Mouse (Mus musculus) kidney, postnatal 10 days (tissue): ENCODE measurements at regions not wholly inside any gene's neighbourhood (a gene's known extent, or its start where the extent isn't known, plus 50 kb on each side); places are given as distances from the start of the nearest gene placed in this dataset.

Experiments
- DNase-seq: peaks from one replicate; pipeline ENCODE4 v3.0.0; 2021; ENCODE audit warnings: mixed read lengths

DNA sequence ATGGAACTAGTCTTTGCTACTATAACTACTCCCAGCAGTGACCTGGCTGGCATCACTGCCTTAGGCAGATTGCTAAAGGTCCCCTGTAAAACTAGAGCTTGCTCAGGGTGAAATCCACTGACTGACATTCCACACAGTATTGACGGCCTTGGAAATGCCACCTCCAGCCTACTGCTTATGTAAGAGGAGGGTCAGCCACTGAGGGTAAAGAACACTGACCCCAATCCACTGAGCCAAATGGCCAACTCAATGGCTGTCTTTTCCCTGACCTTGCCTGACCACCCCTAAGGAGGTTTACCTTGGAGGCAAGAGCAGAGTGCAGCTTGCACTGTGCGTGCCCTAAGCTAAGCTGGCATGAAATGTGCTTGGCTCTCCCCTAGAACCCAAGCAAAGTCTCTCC is 216.0 kb upstream of the Foxq1 start:
- DNase-seq, result no peak

DNA sequence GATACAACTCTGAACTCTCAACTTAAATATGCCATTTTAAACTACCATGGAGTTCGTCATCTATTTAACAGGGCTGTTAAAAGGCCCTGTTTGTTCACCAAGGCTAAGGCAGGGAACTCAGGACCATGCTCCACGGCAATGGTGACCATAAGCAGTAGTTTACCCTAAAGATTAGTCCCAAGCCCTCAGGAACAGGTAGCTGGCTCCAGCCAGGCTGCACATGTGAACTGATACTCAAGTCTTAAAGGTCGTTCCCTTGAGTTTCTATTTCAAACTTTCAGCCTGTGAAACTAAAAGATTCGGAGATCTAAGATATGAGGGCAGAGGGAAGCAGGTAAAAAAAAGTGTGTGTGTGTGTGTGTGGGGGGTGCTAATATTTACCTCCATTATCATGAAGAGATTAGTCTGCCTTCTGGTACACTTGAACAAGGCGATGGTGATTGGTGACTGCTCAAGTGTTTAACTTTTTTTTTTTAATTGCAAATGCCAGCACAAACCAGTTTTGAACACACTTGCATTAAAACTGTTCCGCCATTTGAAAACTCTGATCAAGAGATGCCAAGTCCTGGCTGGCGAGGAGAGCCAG is 215.5 kb upstream of the Foxq1 start:
- no peak for DNase-seq

DNA sequence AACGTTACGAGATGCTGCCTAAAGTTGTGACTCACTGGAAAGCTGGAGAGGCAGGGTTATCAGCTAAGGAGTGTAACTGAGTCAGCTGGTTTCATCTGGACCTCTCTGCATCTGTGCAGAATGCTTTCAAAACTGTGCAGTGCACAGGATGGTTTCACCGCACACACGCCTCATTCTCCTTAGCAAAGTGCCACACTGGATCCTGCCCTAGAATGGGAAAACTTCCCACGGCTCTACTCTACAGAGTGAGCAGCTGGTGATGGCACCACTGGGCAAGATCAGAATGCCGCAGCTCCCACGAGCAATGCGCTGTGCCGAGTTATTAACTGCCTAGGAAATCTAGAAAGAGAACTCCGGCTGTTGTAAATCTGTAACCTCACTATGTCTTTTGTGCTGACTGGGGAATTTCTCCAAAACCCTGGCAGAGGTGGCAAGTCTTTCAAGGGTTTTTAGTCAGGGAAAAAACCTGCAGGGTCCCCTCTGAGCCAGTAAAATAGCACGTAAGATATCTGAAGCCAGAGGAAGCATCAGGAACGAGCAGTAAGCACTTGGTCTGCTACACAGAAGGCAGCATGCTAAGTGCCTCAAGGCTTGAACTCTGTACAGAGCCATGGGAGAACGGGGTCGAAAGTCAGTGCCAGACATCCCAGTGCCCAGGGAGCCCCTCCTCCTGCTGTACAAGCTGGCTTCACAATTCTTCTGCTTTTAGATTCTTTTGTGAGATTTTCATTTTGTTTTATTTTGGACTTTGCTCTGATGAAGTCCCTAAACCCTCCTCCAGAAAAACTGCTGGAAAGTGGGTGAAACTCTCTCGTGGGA is 214.4 kb upstream of the Foxq1 start:
- DNase-seq, result no peak

DNA sequence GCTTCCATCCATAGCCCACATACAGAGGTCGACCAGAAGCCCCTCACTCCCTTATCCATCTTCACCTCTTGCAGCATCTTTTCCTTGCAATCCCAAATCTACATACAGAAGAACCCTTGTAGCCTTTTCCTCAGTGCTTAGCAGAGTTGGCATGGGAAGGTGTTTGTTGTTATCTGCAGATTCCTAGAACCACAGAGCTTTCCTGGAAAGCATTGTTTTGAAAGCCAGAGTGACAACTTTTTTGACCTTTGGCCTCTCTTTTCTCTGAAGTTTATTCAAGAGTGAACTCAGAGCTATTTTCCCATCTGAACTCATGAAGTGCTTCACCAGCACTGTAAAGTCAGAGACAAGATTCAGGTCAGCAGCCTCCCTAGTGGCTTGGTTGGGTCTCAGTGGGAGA is 209.7 kb upstream of the Foxq1 start:
- DNase-seq, result no peak

DNA sequence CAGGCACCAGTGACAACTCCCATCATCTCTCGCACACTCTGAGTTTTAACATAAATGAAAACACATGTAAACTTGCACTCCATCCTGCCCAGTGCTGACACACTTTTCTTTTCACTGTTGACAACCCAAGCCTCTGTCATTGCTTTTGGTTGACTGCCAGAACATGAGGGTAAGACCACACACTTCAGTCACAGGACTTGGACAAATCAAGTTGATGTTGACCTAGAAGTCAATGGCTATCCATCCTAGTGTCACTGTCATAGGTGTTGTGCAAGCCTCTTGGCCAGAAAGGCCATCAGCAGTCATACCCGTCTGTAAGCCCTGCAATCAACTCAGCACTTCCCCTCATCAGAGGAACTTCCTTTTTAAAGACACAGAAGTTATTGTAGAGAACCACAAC is 208.9 kb upstream of the Foxq1 start:
- no peak for DNase-seq

DNA sequence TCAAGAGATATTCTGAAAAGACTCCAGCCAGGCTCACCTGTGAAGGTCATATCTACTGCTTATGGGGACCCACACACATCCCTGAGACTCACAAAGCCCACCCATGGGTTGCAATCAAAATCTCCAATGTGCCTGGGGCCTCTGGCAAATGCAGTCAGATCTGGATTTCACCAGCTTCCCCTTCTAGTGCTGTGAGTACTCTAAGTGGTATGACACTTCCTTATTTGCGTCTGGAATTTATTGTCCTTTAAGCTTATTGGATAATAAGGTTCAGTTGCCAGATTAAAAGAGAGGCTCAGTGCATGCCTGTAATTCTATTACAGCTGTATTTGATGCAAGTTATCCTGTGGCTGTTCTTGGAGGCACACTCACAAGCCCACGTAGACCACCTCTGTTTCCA is 206.3 kb upstream of the Foxq1 start:
- no peak for DNase-seq

DNA sequence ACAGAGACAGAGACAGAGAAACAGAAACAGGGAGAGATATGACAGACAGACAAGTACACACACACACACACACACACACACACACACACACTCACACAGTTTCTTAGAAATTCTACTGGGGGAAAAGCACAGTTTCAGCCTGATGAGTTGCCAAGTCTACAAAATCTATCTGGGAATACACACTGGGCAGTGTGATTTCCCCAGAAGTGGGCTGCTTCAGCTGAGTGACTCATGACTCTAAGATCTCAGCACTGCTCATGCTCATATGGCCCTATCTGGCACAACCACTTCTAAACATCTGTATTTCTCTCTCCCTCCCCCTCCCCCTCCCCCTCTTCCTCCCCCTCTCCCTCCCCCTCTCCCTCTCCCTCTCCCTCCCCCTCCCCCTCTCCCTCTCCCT is 204.5 kb upstream of the Foxq1 start:
- no peak for DNase-seq

DNA sequence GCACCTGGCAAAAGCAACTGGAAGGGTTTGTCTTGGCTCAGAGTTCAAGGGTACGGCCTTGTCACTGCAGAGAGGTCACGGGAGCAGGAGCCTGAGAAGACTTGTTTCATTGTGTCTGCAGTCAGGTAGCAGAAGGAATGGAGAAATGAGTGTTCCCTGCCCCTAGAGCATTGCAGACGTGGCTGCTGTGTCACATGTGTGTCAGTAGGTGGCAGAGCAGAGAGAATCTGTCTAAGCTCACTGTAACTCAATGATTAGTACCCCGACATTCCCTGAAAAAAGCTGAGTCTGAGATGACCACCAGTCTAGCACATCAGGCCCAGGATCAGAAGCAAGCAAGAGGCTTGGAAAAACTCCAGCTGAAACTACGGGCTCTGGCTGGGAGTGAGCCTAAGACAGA is 203.1 kb upstream of the Foxq1 start:
- DNase-seq, result no peak

DNA sequence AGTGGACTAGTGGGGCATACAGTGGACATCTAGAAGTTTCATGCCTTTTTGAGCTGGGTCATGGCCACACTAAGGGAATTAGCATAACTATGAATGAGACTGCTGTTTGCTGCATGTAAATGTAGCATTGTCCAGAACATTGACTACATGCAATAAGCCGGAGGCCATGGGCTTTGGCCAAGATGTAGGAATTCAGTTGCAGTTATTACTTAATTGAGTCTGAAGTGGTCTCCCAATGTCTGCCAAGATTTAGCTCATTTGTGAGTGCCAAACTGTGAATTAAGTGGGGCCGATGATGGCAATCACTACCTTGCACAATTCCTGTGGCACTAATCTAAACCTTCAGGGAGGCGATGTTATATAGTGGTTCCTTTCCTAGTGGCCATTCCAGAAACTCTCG is 196.6 kb upstream of the Foxq1 start:
- no peak for DNase-seq

DNA sequence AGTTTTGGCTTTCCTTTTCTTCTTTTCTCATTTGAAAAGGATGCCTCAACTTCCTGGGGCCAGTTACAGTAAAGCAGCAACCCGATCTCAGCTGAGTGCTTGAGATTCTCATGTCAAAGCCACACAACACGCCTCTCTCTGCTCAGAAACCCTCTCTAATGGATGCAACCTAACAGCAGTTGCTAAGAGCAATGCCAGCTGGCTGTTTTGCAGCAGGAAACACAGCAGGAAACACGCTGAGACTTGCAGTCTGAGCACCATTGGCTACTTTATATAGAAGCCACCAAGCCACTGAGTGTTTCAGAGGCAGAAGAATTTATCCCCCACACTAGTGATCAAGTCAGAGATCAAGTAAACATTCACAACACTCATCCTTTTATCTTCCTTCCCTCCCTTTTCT is 193.5 kb upstream of the Foxq1 start:
- DNase-seq, result peak; percentile 43

DNA sequence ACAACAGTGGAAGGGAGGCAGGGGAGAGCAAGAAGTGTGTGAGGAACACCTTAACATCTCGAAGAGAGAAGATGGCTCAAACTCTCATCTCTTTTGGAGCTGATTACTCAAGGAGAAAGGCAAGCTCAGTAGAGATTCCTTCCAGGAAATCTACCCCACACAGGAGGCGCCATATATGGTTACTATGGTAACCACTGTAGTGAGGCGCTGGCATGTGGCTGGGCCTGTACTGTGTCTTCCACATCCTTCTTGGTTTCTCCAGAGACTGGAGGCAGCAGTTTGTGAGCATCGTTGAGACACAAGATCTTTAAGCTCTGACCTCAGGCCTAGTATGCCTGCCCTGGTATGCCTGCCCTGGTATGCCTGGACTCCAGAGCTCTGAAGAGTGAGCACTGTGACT is 191.6 kb upstream of the Foxq1 start:
- no peak for DNase-seq

DNA sequence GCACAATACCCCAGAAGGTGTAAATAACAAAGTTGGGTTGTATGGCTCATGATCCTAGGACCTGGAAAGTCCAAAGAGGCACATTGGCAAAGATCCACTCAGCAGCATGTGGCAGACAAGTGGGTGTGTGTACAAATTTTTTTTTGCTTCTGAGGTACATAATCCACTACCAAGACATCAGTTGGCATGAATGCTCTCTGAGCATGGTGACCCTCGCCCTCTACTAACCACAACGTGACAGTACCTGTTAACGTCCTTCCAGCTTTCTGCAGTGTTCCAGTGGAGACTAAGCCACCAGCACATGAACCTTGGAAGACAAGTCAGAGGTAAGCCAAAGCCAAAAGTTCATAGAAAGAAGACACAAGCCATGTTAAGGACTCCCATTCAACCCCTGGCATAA is 188.7 kb upstream of the Foxq1 start:
- no peak for DNase-seq

DNA sequence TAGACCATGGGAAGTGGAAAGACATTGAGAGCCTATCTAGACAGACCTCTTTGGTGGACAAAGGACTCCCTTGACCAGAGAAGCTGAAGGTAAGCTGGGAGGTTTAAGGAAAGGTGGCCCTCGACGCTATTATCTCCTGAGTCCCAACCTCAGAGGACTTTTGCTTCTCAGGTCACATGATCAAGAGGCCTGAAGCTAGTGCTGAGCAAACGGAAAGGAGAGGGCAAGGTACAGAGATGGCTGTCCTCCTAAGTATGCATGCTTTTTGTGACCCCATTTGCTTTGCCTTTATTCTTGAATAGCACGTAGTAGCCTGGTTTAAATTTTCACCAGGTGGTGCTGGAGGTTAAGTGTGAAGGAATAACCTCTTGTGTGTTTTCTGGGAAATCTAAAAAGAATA is 186.8 kb upstream of the Foxq1 start:
- DNase-seq, result peak; percentile 44

DNA sequence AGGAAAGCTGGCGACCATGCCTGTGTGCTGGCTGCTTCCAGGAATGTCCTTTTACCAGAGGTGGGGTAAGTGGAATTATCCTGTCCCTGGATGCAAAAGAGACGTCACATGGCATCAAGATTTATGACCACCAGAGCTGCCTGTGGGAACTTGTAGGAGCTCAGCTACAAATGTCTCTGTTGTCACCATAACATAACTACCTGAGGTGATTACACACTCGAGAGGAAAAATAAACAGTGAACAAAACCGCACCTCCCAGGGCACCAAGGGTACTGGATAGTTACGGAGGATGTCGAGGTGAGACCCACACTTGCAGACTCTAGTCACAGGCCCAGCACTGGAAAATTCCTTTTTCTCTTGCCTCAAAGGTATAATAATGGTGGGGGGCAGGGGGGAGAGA is 185.1 kb upstream of the Foxq1 start:
- no peak for DNase-seq

DNA sequence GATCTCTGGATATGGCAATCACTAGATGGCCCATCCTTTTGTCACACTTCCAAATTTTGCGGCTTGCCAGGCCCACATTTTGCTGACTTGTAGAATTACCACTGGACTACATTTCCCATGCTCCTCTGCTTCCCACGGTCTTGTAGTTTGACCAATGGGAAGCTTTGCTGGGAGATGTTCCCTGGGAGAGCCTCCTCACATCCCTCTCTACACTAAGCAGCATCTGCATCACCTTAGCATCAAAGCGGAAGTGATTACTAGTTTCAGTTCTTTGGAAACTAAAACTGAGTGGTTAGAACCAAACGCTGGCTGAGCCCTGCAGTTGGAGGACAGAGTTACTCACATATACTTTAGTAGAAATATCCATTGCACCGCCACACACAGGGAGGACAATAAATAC is 181.9 kb upstream of the Foxq1 start:
- DNase-seq, result no peak

DNA sequence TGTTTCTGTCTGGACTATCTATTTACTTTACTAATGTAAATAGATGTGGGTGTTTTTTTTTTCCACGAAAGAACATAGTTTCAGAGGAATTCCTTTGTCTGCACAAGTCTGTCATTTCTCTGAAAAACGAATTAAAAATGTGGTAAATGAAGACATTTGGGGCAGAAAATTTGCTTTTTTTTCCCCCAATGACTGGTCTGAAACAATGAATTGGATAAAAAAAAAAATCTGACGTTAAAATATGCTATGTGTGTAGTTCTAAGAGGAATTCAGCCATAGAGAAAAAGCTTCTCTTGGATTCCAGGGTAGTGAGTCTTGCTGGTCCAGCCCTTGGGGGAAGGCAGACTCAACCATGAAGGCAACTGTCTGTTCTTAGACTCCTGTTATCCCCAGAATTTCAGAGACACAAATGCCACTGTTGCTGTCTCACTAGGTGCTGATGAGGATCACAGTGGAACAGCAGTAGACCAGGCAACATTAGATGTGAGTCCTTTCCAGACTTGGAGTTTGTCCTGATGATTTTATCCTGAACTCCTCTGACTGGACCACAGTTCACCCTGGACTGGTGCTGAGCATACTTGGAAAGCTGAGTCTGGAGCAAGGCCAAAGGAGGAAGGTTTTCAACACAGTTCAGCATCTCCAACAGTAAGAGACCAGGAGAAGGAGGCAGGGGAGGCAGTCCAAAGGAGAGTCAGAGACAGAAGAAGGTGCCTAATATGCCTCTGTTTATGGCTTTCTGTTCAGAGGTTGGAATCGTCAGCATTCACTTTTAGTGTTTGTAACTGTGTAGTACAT is 162.3 kb upstream of the Foxq1 start:
- DNase-seq, result no peak

DNA sequence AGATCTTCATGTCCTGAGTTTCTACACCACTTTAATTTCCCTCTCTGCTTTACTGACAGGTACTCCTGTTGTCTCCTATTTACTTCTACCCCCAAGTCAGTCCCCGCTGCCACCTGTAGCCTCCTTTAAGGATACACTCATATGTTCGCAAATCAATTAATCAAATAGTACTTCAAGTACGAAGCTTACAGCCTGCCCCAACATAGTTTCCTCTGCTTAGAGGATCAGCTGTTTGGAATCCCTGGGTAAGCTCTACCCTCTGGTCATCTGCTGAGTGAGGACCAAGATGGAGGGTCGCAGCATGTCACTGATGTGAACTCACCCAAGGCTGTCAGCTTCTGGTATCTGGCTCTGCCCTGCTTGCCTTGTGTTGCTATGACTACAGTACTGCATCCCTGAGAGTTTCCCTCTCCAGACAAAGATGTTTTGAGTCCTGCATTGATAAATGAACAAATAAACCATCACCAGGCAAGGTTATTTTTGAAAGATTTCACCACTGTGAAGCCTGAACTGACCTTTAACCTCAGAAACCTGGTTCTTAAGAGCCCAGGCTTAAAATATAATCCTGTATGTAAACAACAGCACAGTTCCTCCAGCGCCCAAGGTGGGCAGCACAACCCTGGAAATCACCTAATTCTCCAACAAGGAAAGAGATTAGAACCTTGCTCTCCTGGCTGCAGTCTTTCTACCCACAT is 159.6 kb upstream of the Foxq1 start:
- DNase-seq, result no peak

DNA sequence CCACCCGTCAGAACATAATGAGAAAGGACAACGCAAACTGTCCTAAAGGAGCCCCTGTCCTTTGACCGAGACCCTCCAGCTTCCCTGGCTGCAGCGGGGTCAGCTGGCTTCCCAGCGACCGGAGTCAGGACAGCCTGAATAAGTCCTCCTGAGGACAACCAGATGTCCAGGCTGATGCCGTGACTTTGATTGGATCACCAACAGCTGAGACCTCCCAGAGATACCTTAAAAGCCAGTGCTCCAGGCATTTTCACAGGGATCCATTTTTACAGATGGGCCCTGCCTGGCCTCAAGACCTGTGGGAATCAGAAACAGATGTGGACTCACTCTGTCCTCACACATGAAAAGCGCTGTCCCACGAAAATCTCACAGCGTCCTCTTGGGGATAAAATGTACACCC is 158.7 kb upstream of the Foxq1 start:
- no peak for DNase-seq

DNA sequence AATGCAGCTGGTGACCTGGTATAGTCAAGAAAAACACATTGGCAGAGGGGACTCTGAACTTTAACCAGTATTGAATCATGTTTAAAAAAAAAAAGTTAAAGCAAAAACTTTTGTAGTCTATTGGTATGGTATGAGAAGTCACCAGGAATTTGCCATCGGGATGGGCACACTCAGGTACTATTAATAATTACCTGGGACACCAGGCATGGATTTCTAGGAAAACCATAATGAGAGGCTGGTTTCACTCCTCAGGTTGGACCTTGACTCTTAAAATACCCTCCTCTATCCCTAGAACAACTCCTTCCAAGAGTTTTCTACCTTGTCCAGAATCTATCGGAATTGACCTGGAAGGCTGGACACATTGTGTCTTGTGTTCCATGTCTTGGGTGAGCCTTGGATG is 155.5 kb upstream of the Foxq1 start:
- no peak for DNase-seq

DNA sequence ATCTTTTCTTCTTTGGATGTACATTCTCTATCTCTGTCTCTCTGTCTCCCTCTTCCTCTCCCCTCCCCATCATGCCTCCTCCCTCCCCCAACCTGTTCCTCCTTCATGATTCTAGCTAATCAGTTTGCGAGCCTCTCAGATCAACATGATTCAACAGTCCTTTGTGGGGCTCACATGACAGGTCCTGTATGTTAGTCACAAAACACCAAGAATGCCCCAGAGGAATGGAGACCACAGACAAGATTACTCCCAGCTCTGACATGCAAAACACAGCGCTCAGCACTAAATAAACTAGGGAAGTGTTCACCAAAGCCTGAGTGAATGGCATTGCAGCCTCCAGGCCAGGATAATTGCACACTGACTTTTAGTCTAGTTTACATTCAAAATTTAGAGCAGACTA is 150.6 kb upstream of the Foxq1 start:
- DNase-seq, result no peak

DNA sequence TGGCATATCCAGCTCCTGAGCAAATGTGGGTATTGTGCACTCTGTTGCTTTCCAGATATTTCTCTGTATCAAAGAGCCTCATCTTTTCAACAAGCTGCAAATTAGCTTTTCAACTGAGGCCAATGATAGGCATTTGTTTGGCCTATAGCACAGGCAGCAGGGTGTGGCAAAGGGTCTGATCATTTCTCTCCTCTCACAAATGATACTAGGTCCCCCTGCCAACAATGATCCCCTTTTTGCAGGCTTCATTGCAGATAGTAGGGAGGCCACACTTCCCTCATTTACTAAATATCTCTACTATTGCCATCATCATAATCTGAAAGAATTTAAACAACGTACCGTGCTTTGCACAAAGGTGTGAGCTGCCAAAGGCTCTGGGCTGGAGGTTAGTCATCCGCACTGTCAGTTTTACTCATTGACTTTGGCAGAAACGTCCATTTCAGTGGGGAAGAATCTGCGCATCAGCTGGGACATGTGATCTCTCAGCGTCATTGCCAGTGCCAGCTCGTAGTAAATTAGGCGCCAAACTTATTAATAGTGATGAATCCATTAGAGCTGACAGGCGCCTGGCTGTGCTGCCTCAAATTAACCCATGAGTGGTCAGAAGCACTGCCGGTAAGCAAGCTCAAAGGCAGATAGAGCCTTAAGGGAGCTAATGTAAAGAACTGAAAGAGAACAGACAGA is 147.4 kb upstream of the Foxq1 start:
- no peak for DNase-seq

DNA sequence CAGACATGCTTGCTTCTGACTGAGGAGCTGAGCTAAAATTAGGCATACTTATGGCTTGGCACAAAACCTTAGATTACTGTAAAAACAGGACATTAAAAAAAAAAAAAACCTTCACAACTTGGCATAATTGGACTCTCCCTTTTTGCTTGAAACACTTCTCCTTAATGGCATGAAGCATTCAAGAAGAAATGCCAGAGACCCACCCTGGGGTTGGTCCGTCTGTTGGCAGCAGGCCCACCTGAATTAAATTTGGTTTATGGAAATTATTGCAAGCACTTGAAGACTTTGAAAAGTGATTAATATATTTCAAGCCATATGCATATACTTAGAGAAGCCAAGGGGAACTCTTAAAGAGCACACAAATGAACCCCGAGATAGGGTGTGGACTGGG is 146.8 kb upstream of the Foxq1 start:
- no peak for DNase-seq

DNA sequence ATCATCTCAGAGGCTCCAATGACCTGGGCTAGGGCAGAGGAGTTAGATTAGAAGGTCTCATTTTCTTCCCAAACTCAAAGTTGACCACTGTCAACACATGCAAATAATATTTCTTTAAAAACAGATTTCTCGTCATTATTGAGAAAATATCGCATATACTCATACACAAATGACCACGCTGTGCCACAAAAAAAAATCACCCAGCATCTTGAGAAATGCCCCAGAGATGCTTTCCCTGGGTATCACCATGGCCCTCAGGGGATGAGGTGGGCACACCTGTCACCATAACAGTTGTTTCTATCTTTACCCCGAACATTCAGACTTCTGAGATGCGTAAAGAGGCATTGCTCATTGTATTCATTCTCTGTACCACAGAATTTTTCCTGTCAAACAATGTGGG is 134.4 kb upstream of the Foxq1 start:
- DNase-seq, result no peak
